Mouse (Mus musculus): ENCODE results near the gene Hs3st5. TPM values are rescaled to one million over a fixed set of nuclear protein-coding genes. Genes with fewer than 3 reads are reported as not detected.

The Hs3st5 gene
- polyA plus RNA-seq (2021; fragmentation: Nextera tagmentation) = 0.98 and 1.1 TPM in 2 replicates
- long read RNA-seq, experiment 1, partial matches to known transcripts = 0 of 1 reads
- long read RNA-seq, experiment 1, other reads (novel, unspliced or antisense) = 0 of 1 reads
- long read RNA-seq, experiment 2, transcript Hs3st5-202 (5 exons, 2,408 nt) = major isoform, 16 of 23 reads
- long read RNA-seq, experiment 2, partial matches to known transcripts = 1 of 23 reads
- long read RNA-seq, experiment 2, other reads (novel, unspliced or antisense) = 2 of 23 reads

GRCm38 (mm10) chr10:36506727-36507555 is at the start of gene Hs3st5:
TSS of gene Hs3st5 (plus strand) at chr10:36506814.

All from layer of hippocampus, adult 6 months (tissue).